In the genomic region with DNA sequence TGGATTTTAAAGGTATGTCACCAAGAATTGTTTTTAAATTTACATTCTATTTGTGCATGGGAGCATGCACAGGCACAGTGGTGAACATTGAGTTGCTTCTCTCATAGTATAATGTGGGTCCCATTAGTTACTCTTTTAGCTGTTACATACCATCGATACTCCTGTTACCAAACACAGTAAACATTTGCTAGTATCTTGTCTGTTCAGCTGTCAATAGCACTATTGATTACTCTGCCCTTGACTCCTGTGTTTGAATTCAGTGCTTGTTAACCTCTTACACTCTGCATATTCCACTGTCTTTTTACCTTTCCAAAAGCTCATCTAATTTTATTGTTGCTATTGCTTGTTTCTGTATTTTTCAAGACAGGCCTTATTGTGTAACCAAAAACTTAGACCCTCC, we compare ENCODE assay signal across 15 mouse cellular contexts.
"Had no signal": no experiment of that assay in that cellular context is flagged by ENCODE, and none has a peak within 500 bp of the region (broad histone marks: within the 10 kb centered on the region; RNA-seq: fewer than 3 reads in every experiment).

No protein-coding gene starts in this region.

- H3K4me1 ChIP-seq: midbrain, embryonic 10.5 days; midbrain, embryonic 12.5 days; neural tube, embryonic 12.5 days; stomach, embryonic 15.5 days had no signal

- H3K4me2 ChIP-seq: lung, embryonic 14.5 days; midbrain, embryonic 12.5 days; neural tube, embryonic 12.5 days; stomach, embryonic 15.5 days had no signal

- DNase-seq: lung, adult 18-20 months; lung, embryonic 14.5 days; lung, postnatal 10 days; lung, postnatal 4 days; midbrain, embryonic 14.5 days; right cerebral cortex, postnatal 14 days; thymus, adult 2 months; thymus, postnatal 25 days; thymus, postnatal 4 days had no signal

- ATAC-seq: midbrain, embryonic 16.5 days had no signal

- H3K4me3 ChIP-seq: midbrain, embryonic 10.5 days; midbrain, embryonic 12.5 days; neural tube, embryonic 12.5 days; stomach, embryonic 15.5 days had no signal

- H3K9me3 ChIP-seq: midbrain, embryonic 10.5 days; midbrain, embryonic 12.5 days; neural tube, embryonic 12.5 days; stomach, embryonic 15.5 days had no signal

- H3K27me3 ChIP-seq: midbrain, embryonic 12.5 days; neural tube, embryonic 12.5 days; stomach, embryonic 15.5 days had no signal

- H3K27ac ChIP-seq: midbrain, embryonic 10.5 days; midbrain, embryonic 12.5 days; neural tube, embryonic 12.5 days; stomach, embryonic 15.5 days; stomach, postnatal 0 days had no signal

- H3K36me3 ChIP-seq: midbrain, embryonic 10.5 days; midbrain, embryonic 12.5 days; neural tube, embryonic 12.5 days; stomach, embryonic 15.5 days had no signal

- H3K9ac ChIP-seq: lung, embryonic 14.5 days; midbrain, embryonic 12.5 days; neural tube, embryonic 12.5 days; stomach, embryonic 15.5 days had no signal
